ENCODE assay signal across 10 mouse cellular contexts in genomic region chr9:61163671-61164288, GRCm38 (mm10).
DNase-seq lines count a peak whose midpoint lies in the region; ATAC-seq and TF ChIP-seq lines count a peak whose summit lies in the region.
"Had no signal": no experiment of that assay in that cellular context is flagged by ENCODE, and none has a peak within 500 bp of the region (broad histone marks: within the 10 kb centered on the region; RNA-seq: fewer than 3 reads in every experiment).

No protein-coding gene starts in this region.

- H3K27me3 ChIP-seq in heart, embryonic 12.5 days (replicated peaks): peaks cover 18% of the 10 kb centered on the region; the same call in 1 of the 2 replicates
- peaks cover 8% of the 10 kb centered on the region; the same call in 1 of the 2 replicates for H3K27me3 ChIP-seq in limb, embryonic 14.5 days (ENCODE audit: control insufficient read depth, insufficient read depth, low read length)

- no peak overlapping the region for H3K4me3 ChIP-seq in heart, embryonic 12.5 days
- no peak overlapping the region for H3K4me3 ChIP-seq in limb, embryonic 14.5 days (replicated peaks; ENCODE audit: low read length)

- ATAC-seq in heart, embryonic 12.5 days (ENCODE audit: insufficient number of reproducible peaks, low FRiP score): no peak
- peak; percentile 73 for ATAC-seq in granulocyte monocyte progenitor cell, adult 5-6 weeks (replicated peaks; ENCODE audit: poor library complexity, severe bottlenecking)
- ATAC-seq in limb, embryonic 14.5 days (ENCODE audit: low FRiP score, low read depth): peak; percentile 39; the same call in 1 of the 2 replicates
- ATAC-seq: CD4-positive, CD25-positive, alpha-beta regulatory T cell, adult 4 months had no signal

- peak; percentile 59 to 71 for DNase-seq in heart, adult 18-20 months
- DNase-seq in brain, embryonic 14.5 days (ENCODE audit: low read depth): peak; percentile 61
- DNase-seq in limb, embryonic 14.5 days (ENCODE audit: low spot score): peak; percentile 80
- DNase-seq in cerebellum, adult 9-11 months: no peak
- DNase-seq in layer of hippocampus, adult 8-10 months (ENCODE audit: low spot score in 2 of 2): no peak
- no peak for DNase-seq in left cerebral cortex, postnatal 36 days (ENCODE audit: low spot score in 2 of 2)

- intact Hi-C loops in left cerebral cortex, postnatal 36 days (cut with DNase I): no loop called here

- peaks cover 16% of the 10 kb centered on the region for H3K4me1 ChIP-seq in heart, embryonic 12.5 days (replicated peaks)
- H3K4me1 ChIP-seq in limb, embryonic 14.5 days (ENCODE audit: control insufficient read depth, insufficient read depth, low read length): peaks cover 37% of the 10 kb centered on the region

- H3K9ac ChIP-seq in heart, embryonic 12.5 days: no peak overlapping the region
- H3K9ac ChIP-seq in limb, embryonic 14.5 days (ENCODE audit: low read depth, low read length, severe bottlenecking): no peak overlapping the region
- H3K9ac ChIP-seq: liver, embryonic 14.5 days had no signal

- H3K9me3 ChIP-seq in heart, embryonic 12.5 days (replicated peaks): no peaks in the 10 kb centered on the region
- H3K9me3 ChIP-seq in limb, embryonic 14.5 days (ENCODE audit: control insufficient read depth, low read length): no peaks in the 10 kb centered on the region

- whole genome bisulfite sequencing in heart, embryonic 12.5 days: 78% methylated on average over 19 of the region's 19 CpGs
- WGBS in limb, embryonic 14.5 days: 8% methylated on average over 19 of the region's 19 CpGs

- H3K27ac ChIP-seq in heart, embryonic 12.5 days (ENCODE audit: poor library complexity, severe bottlenecking): no peak overlapping the region
- peak overlapping the region; percentile 55; the same call in 1 of the 2 replicates for H3K27ac ChIP-seq in limb, embryonic 14.5 days (replicated peaks; ENCODE audit: low read depth, low read length)
- H3K27ac ChIP-seq: liver, embryonic 14.5 days had no signal

- no peak for TF ChIP-seq CTCF in brain, embryonic 14.5 days (IDR thresholded peaks at IDR 0.05; ENCODE audit: borderline replicate concordance, extremely low read depth, insufficient read depth, insufficient read length)

- no peak overlapping the region for H3K4me2 ChIP-seq in heart, embryonic 12.5 days
- H3K4me2 ChIP-seq in limb, embryonic 14.5 days (replicated peaks; ENCODE audit: low read depth, low read length, severe bottlenecking): peak overlapping the region; percentile 30; the same call in 1 of the 2 replicates

- H3K36me3 ChIP-seq in heart, embryonic 12.5 days: no peaks in the 10 kb centered on the region
- no peaks in the 10 kb centered on the region for H3K36me3 ChIP-seq in limb, embryonic 14.5 days (ENCODE audit: control insufficient read depth, insufficient read depth, low read length)

- TF ChIP-seq POLR2A in brain, embryonic 14.5 days (IDR thresholded peaks at IDR 0.05; ENCODE audit: borderline replicate concordance, extremely low read depth, insufficient read depth, insufficient read length, poor library complexity, severe bottlenecking): no peak
- no peak for TF ChIP-seq POLR2A in limb, embryonic 14.5 days (IDR thresholded peaks at IDR 0.05; ENCODE audit: borderline replicate concordance, extremely low read depth, insufficient read depth, insufficient read length)

Comparison
In these comparisons a context has a peak if more than half of its experiments do, and no peak if none do; other contexts are left out.
1. DNase-seq: peak in heart, adult 18-20 months (2 of 2), brain, embryonic 14.5 days (single experiment) and limb, embryonic 14.5 days (single experiment); none in cerebellum, adult 9-11 months (single experiment), layer of hippocampus, adult 8-10 months (0 of 2) and left cerebral cortex, postnatal 36 days (0 of 2).